Mouse (Mus musculus): Measurements from ENCODE around the gene Gigyf1. TPM values are rescaled to one million over a fixed set of nuclear protein-coding genes. Genes with fewer than 3 reads are reported as not detected.

The Gigyf1 gene
- not detected in 2 replicates for polyA plus RNA-seq (2012; ENCODE audit: insufficient read depth, insufficient read length, low replicate concordance, missing spikeins)

GRCm38 (mm10) chr5:137518436-137518835 is at the start of gene Gigyf1:
Gene Gigyf1 (plus strand): TSS chr5:137518548.
- Histone ChIP-seq H3K27ac (ENCODE audit: insufficient read depth, low read depth, low read length) (no peak within 1 kb of the TSS), H3K4me3 (ENCODE audit: insufficient read depth, low read depth, low read length) (no peak within 1 kb of the TSS), H3K4me1 (ENCODE audit: control insufficient read depth, insufficient read depth, low read length) (peaks cover 38% of the 10 kb centered on the region)
- peak; percentile 26; the same call in 1 of the 2 replicates for TF ChIP-seq CTCF (IDR thresholded peaks at IDR 0.05; ENCODE audit: insufficient read depth, low read depth, low read length)
- no peak for TF ChIP-seq POLR2A (IDR thresholded peaks at IDR 0.05; ENCODE audit: insufficient read depth, low read depth, low read length)
- 75% methylated on average over 5 of the region's 5 CpGs for WGBS

GRCm38 (mm10) chr5:137472252-137472904 is 46.0 kb upstream of the Gigyf1 start:
- Histone ChIP-seq H3K4me3 (ENCODE audit: insufficient read depth, low read depth, low read length) (no peak overlapping the region), H3K4me1 (ENCODE audit: control insufficient read depth, insufficient read depth, low read length) (no peaks in the 10 kb centered on the region), H3K27ac (ENCODE audit: insufficient read depth, low read depth, low read length) (no peak overlapping the region)
- 52% methylated on average over 5 of the region's 5 CpGs for WGBS
- no peak for TF ChIP-seq CTCF (IDR thresholded peaks at IDR 0.05; ENCODE audit: insufficient read depth, low read depth, low read length)
- no peak for TF ChIP-seq POLR2A (IDR thresholded peaks at IDR 0.05; ENCODE audit: insufficient read depth, low read depth, low read length)

- no peaks in the 10 kb centered on the region for H3K4me1 ChIP-seq (ENCODE audit: control insufficient read depth, insufficient read depth, low read length)
- no peak overlapping the region for H3K4me3 ChIP-seq (ENCODE audit: insufficient read depth, low read depth, low read length)
- TF ChIP-seq CTCF (IDR thresholded peaks at IDR 0.05; ENCODE audit: insufficient read depth, low read depth, low read length) (no peak), POLR2A (IDR thresholded peaks at IDR 0.05; ENCODE audit: insufficient read depth, low read depth, low read length) (no peak)
- WGBS: 63% methylated on average over 2 of the region's 2 CpGs
- no peak overlapping the region for H3K27ac ChIP-seq (ENCODE audit: insufficient read depth, low read depth, low read length)
Observed at GRCm38 (mm10) chr5:137474351-137474750, 44.0 kb upstream of the Gigyf1 start.

GRCm38 (mm10) chr5:137476964-137477363 is 41.4 kb upstream of the Gigyf1 start, which contains the start of gene Zan:
Gene Zan (minus strand): TSS chr5:137477064.
- Histone ChIP-seq H3K4me1 (ENCODE audit: control insufficient read depth, insufficient read depth, low read length) (no peaks in the 10 kb centered on the region), H3K27ac (ENCODE audit: insufficient read depth, low read depth, low read length) (no peak within 1 kb of the TSS), H3K4me3 (ENCODE audit: insufficient read depth, low read depth, low read length) (no peak within 1 kb of the TSS)
- no peak for TF ChIP-seq POLR2A (IDR thresholded peaks at IDR 0.05; ENCODE audit: insufficient read depth, low read depth, low read length)
- WGBS: 87% methylated on average over 5 of the region's 5 CpGs

GRCm38 (mm10) chr5:137481138-137481537 is 37.2 kb upstream of the Gigyf1 start:
- no peak overlapping the region for H3K4me3 ChIP-seq (ENCODE audit: insufficient read depth, low read depth, low read length)
- TF ChIP-seq POLR2A (IDR thresholded peaks at IDR 0.05; ENCODE audit: insufficient read depth, low read depth, low read length) (no peak), CTCF (IDR thresholded peaks at IDR 0.05; ENCODE audit: insufficient read depth, low read depth, low read length) (0 out of 2 replicates have a peak, but pooled peaks have one; percentile 25)
- H3K27ac ChIP-seq (ENCODE audit: insufficient read depth, low read depth, low read length): no peak overlapping the region
- H3K4me1 ChIP-seq (ENCODE audit: control insufficient read depth, insufficient read depth, low read length): peaks cover 4% of the 10 kb centered on the region

- 24% methylated on average over 8 of the region's 8 CpGs for WGBS
- no peak for TF ChIP-seq POLR2A (IDR thresholded peaks at IDR 0.05; ENCODE audit: insufficient read depth, low read depth, low read length)
- TF ChIP-seq CTCF (IDR thresholded peaks at IDR 0.05; ENCODE audit: insufficient read depth, low read depth, low read length): no peak
Observed at GRCm38 (mm10) chr5:137481897-137482296, 36.5 kb upstream of the Gigyf1 start.

GRCm38 (mm10) chr5:137485071-137485850 is 33.1 kb upstream of the Gigyf1 start:
- Histone ChIP-seq H3K27ac (ENCODE audit: insufficient read depth, low read depth, low read length) (no peak overlapping the region), H3K4me3 (ENCODE audit: insufficient read depth, low read depth, low read length) (no peak overlapping the region), H3K4me1 (ENCODE audit: control insufficient read depth, insufficient read depth, low read length) (peaks cover 4% of the 10 kb centered on the region)
- TF ChIP-seq POLR2A (IDR thresholded peaks at IDR 0.05; ENCODE audit: insufficient read depth, low read depth, low read length): no peak
- TF ChIP-seq CTCF (IDR thresholded peaks at IDR 0.05; ENCODE audit: insufficient read depth, low read depth, low read length): no peak
- 18% methylated on average over 30 of the region's 30 CpGs for WGBS

More at GRCm38 (mm10) chr5:137481897-137482296, 36.5 kb upstream of the Gigyf1 start:
- no peak overlapping the region for H3K4me3 ChIP-seq (ENCODE audit: insufficient read depth, low read depth, low read length)
- no peak overlapping the region for H3K27ac ChIP-seq (ENCODE audit: insufficient read depth, low read depth, low read length)
- H3K4me1 ChIP-seq (ENCODE audit: control insufficient read depth, insufficient read depth, low read length): peaks cover 4% of the 10 kb centered on the region

- Histone ChIP-seq H3K4me3 (ENCODE audit: insufficient read depth, low read depth, low read length) (no peak overlapping the region), H3K27ac (ENCODE audit: insufficient read depth, low read depth, low read length) (no peak overlapping the region), H3K4me1 (ENCODE audit: control insufficient read depth, insufficient read depth, low read length) (peaks cover 4% of the 10 kb centered on the region)
- TF ChIP-seq CTCF (IDR thresholded peaks at IDR 0.05; ENCODE audit: insufficient read depth, low read depth, low read length) (no peak), POLR2A (IDR thresholded peaks at IDR 0.05; ENCODE audit: insufficient read depth, low read depth, low read length) (no peak)
- 5% methylated on average over 17 of the region's 17 CpGs for WGBS
Observed at GRCm38 (mm10) chr5:137485851-137486155, 32.5 kb upstream of the Gigyf1 start.

- no peak overlapping the region for H3K4me3 ChIP-seq (ENCODE audit: insufficient read depth, low read depth, low read length)
- H3K4me1 ChIP-seq (ENCODE audit: control insufficient read depth, insufficient read depth, low read length): peaks cover 12% of the 10 kb centered on the region
- no peak for TF ChIP-seq CTCF (IDR thresholded peaks at IDR 0.05; ENCODE audit: insufficient read depth, low read depth, low read length)
- TF ChIP-seq POLR2A (IDR thresholded peaks at IDR 0.05; ENCODE audit: insufficient read depth, low read depth, low read length): no peak
- 89% methylated on average over 7 of the region's 7 CpGs for WGBS
- H3K27ac ChIP-seq (ENCODE audit: insufficient read depth, low read depth, low read length): no peak overlapping the region
Observed at GRCm38 (mm10) chr5:137487616-137488015, 30.7 kb upstream of the Gigyf1 start.
